Mouse (Mus musculus) stomach, embryonic 16.5 days (tissue): ENCODE data around the gene Ugt1a10. TPM values are rescaled to one million over a fixed set of nuclear protein-coding genes. Genes with fewer than 3 reads are reported as not detected.

Source experiments
- ATAC-seq: fragments of 200-750 bp; cut with Nextera tagmentation; 2 replicates; pipeline ENCODE4 v1.8.0; 2017; ENCODE audit warnings: moderate number of reproducible peaks, moderate TSS enrichment; ENCODE audit not compliant: insufficient read depth, low FRiP score
- H3K27ac ChIP-seq: fragments of 300-500 bp; sonication (generic); 2 replicates; pipeline ENCODE4 v1.5.1; 2014; ENCODE audit warnings: low read length
- H3K27me3 ChIP-seq: fragments of 300-500 bp; sonication (generic); 2 replicates; pipeline ENCODE4 v1.6.1; 2014; ENCODE audit warnings: low read length, control low read depth, mixed read lengths; ENCODE audit not compliant: control insufficient read depth, insufficient read depth
- H3K36me3 ChIP-seq: fragments of 300-500 bp; sonication (generic); 2 replicates; pipeline ENCODE4 v1.6.1; 2014; ENCODE audit warnings: low read length; ENCODE audit not compliant: control insufficient read depth, insufficient read depth
- H3K4me1 ChIP-seq: fragments of 300-500 bp; sonication (generic); 2 replicates; pipeline ENCODE4 v1.6.1; 2014; ENCODE audit warnings: low read length, control low read depth, mixed read lengths; ENCODE audit not compliant: control insufficient read depth, insufficient read depth
- H3K4me2 ChIP-seq: fragments of 300-500 bp; sonication (generic); 2 replicates; pipeline ENCODE4 v1.6.1; 2014; ENCODE audit warnings: low read depth, low read length, mixed read lengths
- H3K4me3 ChIP-seq: fragments of 300-500 bp; sonication (generic); replicated peaks from 2 replicates; pipeline ENCODE4 v1.5.1; 2014; ENCODE audit warnings: mild to moderate bottlenecking, low read length
- H3K9ac ChIP-seq: fragments of 300-500 bp; sonication (generic); 2 replicates; pipeline ENCODE4 v1.6.1; 2014; ENCODE audit warnings: low read length
- H3K9me3 ChIP-seq: fragments of 300-500 bp; sonication (generic); replicated peaks from 2 replicates; pipeline ENCODE4 v1.6.1; 2016; ENCODE audit warnings: low read length, control low read depth; ENCODE audit not compliant: control insufficient read depth
- WGBS: fragments of 180-500 bp; shearing (Covaris S2); extraction: QIAGEN DNeasy Blood & Tissue Kit; methylation state at CpG from one replicate; pipeline ENCODE4 v1.1.7; 2014; 5-methylcytosine and 5-hydroxymethylcytosine counted together
- polyA plus RNA-seq: library from polyadenylated mRNA; unstranded; fragments of >200 nt; fragmentation: Nextera tagmentation; extraction: Ambion mirVana; gene quantifications from 2 replicates; pipeline ENCODE4 v1.2.1, GENCODE M21; 2015

The Ugt1a10 gene
- polyA plus RNA-seq, 1 experiment from 2014 or later: not detected

DNA sequence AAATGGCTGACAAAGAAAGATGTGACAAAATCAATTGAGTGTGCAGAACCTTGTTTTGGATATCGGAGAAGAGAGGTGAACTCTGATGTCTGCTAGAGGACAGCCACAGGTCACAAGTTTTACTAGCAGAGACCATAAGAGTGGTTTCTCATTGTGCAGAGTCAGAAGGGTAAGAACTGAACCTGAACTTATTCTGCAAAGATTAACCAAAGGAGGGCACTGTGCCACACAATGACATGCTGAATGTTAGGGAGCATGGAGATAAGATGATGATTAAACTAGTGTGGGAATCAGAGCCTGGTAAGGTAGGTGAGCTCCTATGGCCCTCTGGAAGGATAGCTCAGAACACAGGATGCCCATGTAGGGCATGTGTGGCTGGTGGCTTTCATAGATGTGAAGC, 140.5 kb downstream of the Ugt1a10 start:
- ATAC-seq: no peak
- Histone ChIP-seq H3K9me3 (no peaks in the 10 kb centered on the region), H3K27me3 (no peaks in the 10 kb centered on the region), H3K4me2 (no peak overlapping the region), H3K27ac (no peak overlapping the region), H3K4me1 (no peaks in the 10 kb centered on the region), H3K4me3 (no peak overlapping the region), H3K36me3 (no peaks in the 10 kb centered on the region), H3K9ac (no peak overlapping the region)
- 97% methylated on average over 1 of the region's 1 CpGs for whole genome bisulfite sequencing

DNA sequence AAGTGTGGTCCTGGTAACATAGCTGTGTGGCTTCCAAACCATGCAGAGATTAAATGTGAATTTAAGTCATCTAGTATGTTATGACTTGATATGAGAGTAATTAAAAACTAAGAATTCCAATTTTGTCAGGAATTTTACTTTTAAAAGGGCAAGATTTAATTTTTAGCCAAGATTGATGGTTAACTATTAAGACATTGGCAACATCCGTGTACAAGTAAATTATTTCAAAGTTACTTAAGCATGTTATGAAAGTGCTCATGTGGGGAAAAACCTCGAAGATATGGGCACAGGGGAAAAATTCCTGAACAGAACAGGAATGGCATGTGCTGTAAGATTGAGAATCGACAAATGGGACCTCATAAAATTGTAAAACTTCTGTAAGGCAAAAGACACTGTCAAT, 142.3 kb downstream of the Ugt1a10 start:
- no peak overlapping the region for H3K4me3 ChIP-seq

DNA sequence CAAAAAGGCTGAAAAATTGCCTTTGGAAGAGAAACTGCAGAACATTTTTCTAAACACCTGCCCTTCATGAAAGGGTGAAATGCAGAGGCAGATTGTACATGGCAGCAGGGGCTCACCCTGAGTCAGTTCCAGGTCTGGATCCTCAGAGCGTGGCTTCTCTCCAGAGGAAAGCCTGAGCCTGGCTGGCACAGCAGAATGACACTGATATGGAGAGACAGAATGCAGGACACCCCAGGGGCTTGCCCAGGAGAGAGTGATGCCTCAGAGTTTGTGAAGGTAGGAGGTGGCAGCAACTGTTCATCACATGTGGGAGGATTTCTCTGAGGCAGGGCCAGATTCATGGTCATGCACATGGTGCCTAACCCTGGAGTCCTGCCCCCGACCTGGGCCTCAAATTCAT, 144.8 kb downstream of the Ugt1a10 start:
- no peak for ATAC-seq
- Histone ChIP-seq H3K27ac (no peak overlapping the region), H3K27me3 (no peaks in the 10 kb centered on the region), H3K36me3 (no peaks in the 10 kb centered on the region), H3K4me1 (peaks cover 1% of the 10 kb centered on the region; the same call in 1 of the 2 replicates), H3K4me3 (no peak overlapping the region), H3K4me2 (no peak overlapping the region), H3K9me3 (no peaks in the 10 kb centered on the region), H3K9ac (no peak overlapping the region)
- WGBS: 58% methylated on average over 2 of the region's 2 CpGs

More for the DNA sequence above, 142.3 kb downstream of the Ugt1a10 start:
- H3K27ac ChIP-seq: no peak overlapping the region
- no peaks in the 10 kb centered on the region for H3K4me1 ChIP-seq
- no peak for ATAC-seq
- no peaks in the 10 kb centered on the region for H3K27me3 ChIP-seq
- no peak overlapping the region for H3K4me2 ChIP-seq
- no peaks in the 10 kb centered on the region for H3K9me3 ChIP-seq
- no peaks in the 10 kb centered on the region for H3K36me3 ChIP-seq
- WGBS: 71% methylated on average over 3 of the region's 3 CpGs
- no peak overlapping the region for H3K9ac ChIP-seq

DNA sequence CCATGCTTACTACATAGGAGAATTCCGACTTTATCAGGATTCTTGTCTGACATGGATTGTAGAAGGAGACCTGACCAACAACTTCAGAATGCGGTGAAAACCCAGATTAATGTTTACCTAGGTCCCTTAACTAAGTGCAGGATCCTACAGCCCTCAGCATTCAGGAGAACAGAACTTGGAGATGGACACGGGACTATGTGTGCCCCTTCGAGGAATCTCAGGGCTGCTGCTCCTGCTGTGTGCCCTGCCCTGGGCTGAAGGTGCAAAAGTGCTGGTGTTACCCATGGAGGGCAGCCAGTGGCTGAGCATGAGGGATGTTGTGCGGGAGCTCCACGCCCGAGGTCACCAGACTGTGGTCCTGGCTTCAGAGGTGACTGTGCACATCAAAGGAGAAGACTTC, 145.3 kb downstream of the Ugt1a10 start, which contains the start of gene Ugt1a2:
TSS of gene Ugt1a2 (plus strand) at position 146 of the 400 bp plus-strand sequence.
- no peaks in the 10 kb centered on the region for H3K27me3 ChIP-seq
- WGBS: 73% methylated on average over 7 of the region's 7 CpGs
- H3K4me2 ChIP-seq: no peak within 1 kb of the TSS

DNA sequence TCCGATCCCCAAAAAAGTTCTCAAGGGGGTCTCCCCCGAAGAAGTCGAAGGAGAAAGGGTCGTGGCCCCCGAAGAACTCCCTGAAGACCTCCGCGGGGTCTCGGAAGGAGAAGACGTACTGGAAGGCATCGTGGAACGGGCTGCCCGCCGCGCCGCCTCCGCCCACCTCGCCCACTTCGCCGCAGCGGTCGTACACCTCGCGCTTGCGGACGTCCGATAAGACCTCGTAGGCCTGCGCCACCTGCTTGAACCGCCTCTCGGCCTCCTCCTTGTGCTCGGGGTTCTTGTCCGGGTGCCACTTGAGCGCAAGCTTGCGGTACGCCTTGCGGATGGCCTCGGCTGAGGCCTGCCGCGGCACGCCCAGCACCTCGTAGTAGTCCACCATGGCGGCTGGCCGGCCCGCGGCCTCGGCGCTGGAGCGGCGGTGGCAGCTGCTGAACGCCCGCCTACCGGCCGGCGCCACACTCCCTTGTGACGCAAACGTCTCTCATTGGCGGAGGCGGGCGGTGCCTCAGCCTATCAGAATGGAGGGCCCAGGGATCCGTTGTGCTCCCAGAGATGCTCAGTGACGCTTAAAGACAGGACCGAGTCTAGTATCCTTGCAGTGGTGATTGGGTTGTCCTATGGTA, 150.2 kb downstream of the Ugt1a10 start, which contains the start of gene Dnajb3:
TSS of gene Dnajb3 (minus strand) at position 489 of the 629 bp plus-strand sequence.
- Histone ChIP-seq H3K4me3 (peak within 1 kb of the TSS; percentile 51), H3K4me2 (peak within 1 kb of the TSS; percentile 83), H3K27me3 (no peaks in the 10 kb centered on the region), H3K9ac (peak within 1 kb of the TSS; percentile 84), H3K27ac (peak within 1 kb of the TSS; percentile 52), H3K36me3 (no peaks in the 10 kb centered on the region), H3K9me3 (no peaks in the 10 kb centered on the region), H3K4me1 (peaks cover 6% of the 10 kb centered on the region; the same call in 1 of the 2 replicates)
- WGBS: 5% methylated on average over 59 of the region's 62 CpGs
- ATAC-seq: peak; percentile 96

More for the DNA sequence above, 145.3 kb downstream of the Ugt1a10 start, which contains the start of gene Ugt1a2:
- Histone ChIP-seq H3K9me3 (no peaks in the 10 kb centered on the region), H3K9ac (no peak within 1 kb of the TSS), H3K4me1 (peaks cover 6% of the 10 kb centered on the region; the same call in 1 of the 2 replicates), H3K27ac (no peak within 1 kb of the TSS), H3K36me3 (no peaks in the 10 kb centered on the region), H3K4me3 (no peak within 1 kb of the TSS)
- no peak for ATAC-seq

DNA sequence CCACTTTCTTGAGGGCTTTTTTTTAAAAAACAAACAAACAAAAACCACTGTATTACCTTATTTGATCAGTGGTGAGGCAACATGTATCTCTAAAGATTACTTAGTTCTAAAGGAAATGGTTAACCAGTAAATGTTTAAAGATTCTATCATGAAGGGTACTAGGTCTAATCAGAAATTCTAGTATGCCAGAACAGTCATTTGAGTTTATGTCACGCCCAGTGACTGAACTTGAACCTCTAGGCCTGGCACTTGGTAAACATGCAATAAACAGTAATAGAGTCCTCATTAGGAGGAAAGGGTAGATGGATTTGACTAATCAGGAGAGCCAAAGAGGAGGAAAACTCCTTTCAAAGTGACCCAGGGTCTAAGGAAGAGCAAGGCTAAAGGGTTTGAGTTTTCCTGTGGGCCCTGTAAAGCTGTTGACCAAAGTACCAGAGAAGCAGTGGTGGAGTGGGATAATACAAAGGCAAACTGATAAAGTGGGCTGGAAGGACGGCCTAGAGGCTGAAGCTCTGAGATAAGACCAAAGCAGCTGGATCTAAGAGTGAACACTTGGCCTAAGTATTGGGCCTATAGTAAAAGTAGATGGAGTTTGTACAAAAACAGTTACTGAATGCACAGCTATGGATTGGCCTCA, 151.8 kb downstream of the Ugt1a10 start:
- peaks cover 7% of the 10 kb centered on the region for H3K9me3 ChIP-seq
- H3K4me3 ChIP-seq: no peak overlapping the region
- no peak overlapping the region for H3K4me2 ChIP-seq
- no peaks in the 10 kb centered on the region for H3K36me3 ChIP-seq
- 71% methylated on average over 2 of the region's 2 CpGs for WGBS
- H3K9ac ChIP-seq: no peak overlapping the region
- no peak overlapping the region for H3K27ac ChIP-seq
- ATAC-seq: no peak
- no peaks in the 10 kb centered on the region for H3K27me3 ChIP-seq
- peaks cover 6% of the 10 kb centered on the region; the same call in 1 of the 2 replicates for H3K4me1 ChIP-seq

DNA sequence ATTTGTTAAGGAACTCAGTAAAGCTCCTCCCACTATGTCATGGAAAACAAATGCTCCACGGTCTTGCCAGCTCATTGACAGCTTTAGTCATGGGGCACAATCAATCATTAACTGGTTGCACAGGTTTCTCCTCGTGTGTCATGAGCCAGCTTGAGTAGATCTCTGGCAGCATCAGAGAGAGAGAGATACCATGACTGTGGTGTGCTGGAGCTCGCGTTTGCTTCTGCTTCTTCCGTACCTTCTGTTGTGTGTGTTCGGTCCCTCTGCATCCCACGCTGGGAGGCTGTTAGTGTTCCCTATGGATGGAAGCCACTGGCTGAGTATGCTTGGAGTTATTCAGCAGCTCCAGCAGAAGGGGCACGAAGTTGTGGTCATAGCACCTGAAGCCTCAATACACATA, 156.6 kb downstream of the Ugt1a10 start, which contains the start of gene Ugt1a1:
TSS of gene Ugt1a1 (plus strand) at position 148 of the 400 bp plus-strand sequence.
- peak; percentile 12 for ATAC-seq
- H3K4me3 ChIP-seq: no peak within 1 kb of the TSS

DNA sequence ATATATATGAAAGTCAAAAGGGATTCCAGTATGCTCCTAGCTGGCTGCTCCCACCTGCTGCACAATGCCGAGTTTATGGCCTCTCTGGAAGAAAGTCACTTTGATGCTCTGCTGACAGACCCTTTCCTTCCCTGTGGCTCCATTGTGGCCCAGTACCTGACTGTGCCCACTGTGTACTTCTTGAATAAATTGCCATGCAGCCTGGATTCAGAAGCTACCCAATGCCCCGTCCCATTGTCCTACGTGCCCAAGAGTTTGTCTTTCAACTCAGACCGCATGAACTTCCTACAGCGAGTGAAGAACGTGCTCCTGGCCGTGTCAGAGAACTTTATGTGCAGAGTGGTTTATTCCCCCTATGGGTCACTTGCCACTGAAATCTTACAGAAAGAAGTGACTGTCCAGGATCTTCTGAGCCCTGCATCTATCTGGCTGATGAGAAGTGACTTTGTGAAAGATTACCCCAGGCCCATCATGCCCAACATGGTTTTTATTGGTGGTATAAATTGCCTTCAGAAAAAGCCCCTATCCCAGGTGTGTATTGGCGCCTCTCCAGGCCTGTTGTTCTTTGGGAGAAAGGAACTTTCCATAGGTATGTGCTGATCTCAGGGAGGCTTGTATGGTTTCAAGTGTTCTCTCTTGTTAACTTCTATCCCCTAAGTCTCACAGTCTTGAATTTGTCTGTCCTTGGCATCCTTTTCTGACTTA, 157.3 kb downstream of the Ugt1a10 start:
- H3K4me2 ChIP-seq: no peak overlapping the region
- H3K27me3 ChIP-seq: no peaks in the 10 kb centered on the region
- H3K9me3 ChIP-seq: peaks cover 56% of the 10 kb centered on the region
- 60% methylated on average over 8 of the region's 8 CpGs for whole genome bisulfite sequencing
- H3K36me3 ChIP-seq: no peaks in the 10 kb centered on the region
- 0 out of 2 replicates have a peak, but pooled peaks have one; percentile 15 for ATAC-seq
- no peak overlapping the region for H3K27ac ChIP-seq
- H3K9ac ChIP-seq: no peak overlapping the region
- no peak overlapping the region for H3K4me3 ChIP-seq
- no peaks in the 10 kb centered on the region for H3K4me1 ChIP-seq

More for the DNA sequence above, 156.6 kb downstream of the Ugt1a10 start, which contains the start of gene Ugt1a1:
- WGBS: 64% methylated on average over 8 of the region's 8 CpGs
- Histone ChIP-seq H3K27me3 (no peaks in the 10 kb centered on the region), H3K9ac (no peak within 1 kb of the TSS), H3K4me1 (no peaks in the 10 kb centered on the region), H3K9me3 (peaks cover 49% of the 10 kb centered on the region), H3K36me3 (no peaks in the 10 kb centered on the region), H3K4me2 (no peak within 1 kb of the TSS), H3K27ac (no peak within 1 kb of the TSS)

DNA sequence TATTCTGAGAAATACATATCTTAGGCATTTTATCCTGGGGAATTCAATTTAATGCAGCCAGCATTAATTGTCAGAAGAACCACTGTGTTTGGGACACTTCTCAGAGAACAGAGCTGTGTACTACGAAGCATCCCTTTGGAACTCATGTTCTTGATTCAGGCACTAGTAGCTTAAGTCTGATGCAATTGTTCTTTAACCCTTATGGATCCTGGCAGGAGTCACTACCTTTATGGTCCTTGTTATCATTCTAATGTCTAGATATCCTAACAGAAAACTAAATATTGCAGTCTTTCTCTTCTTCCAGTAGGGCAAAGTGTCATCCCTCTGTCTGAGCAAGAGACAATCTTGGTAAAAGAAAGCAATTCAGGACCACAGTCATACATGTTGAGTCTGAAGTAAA, 157.9 kb downstream of the Ugt1a10 start:
- H3K4me3 ChIP-seq: no peak overlapping the region
- H3K9ac ChIP-seq: no peak overlapping the region
- H3K9me3 ChIP-seq: peaks cover 58% of the 10 kb centered on the region
- no peaks in the 10 kb centered on the region for H3K4me1 ChIP-seq
- H3K36me3 ChIP-seq: no peaks in the 10 kb centered on the region
- ATAC-seq: no peak
- 78% methylated on average over 1 of the region's 1 CpGs for WGBS
- no peaks in the 10 kb centered on the region for H3K27me3 ChIP-seq
- no peak overlapping the region for H3K27ac ChIP-seq
- no peak overlapping the region for H3K4me2 ChIP-seq
